24 mouse cellular contexts compared by ENCODE assay signal in the genomic region with DNA sequence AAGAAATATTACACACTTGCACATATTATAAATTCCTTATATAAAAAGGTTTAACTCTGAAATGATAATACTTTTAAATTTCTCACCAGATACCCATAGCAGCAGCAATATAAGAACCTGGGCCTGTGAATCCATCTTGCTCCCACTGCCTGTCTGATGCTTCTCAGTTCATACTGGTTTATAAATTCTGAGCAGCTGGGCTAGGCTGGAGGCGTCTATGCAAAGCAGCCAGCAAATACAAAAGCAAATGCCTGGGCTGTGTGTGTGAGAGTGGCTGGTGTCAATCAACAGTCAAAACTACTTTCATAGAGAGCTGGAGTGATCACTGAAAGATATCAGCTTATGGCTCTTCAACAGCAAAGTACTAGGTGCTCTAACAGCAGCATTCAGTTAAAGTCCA.
DNase-seq lines count a peak whose midpoint lies in the region; ATAC-seq and TF ChIP-seq lines count a peak whose summit lies in the region.
"Had no signal": no experiment of that assay in that cellular context is flagged by ENCODE, and none has a peak within 500 bp of the region (broad histone marks: within the 10 kb centered on the region; RNA-seq: fewer than 3 reads in every experiment).

No protein-coding gene starts in this region.

- DNase-seq in layer of hippocampus, adult 18-20 months (ENCODE audit: low spot score in 2 of 2), result peak; percentile 8 to 36
- no peak for DNase-seq in layer of hippocampus, adult 9-10 months (ENCODE audit: low spot score)
- DNase-seq in left cerebral cortex, adult 2 months (ENCODE audit: extremely low spot score in 1 of 2, low spot score in 2 of 2), result no peak
- no peak for DNase-seq in left cerebral cortex, adult 9 months (ENCODE audit: low spot score in 2 of 2)
- DNase-seq in layer of hippocampus, adult 9-11 months, result peak; percentile 26
- DNase-seq: adrenal gland, adult 8-10 months; adrenal gland, postnatal 25 days; cerebellum, adult 9-10 months; cerebellum, postnatal 14 days; forebrain, postnatal 0 days; gastrocnemius, postnatal 10 days; gastrocnemius, postnatal 36 days; heart, adult 2 months; heart, postnatal 14 days; heart, postnatal 4 days had no signal

- WGBS in neural tube, embryonic 15.5 days, result 78% methylated on average over 1 of the region's 1 CpGs

- no peaks in the 10 kb centered on the region for H3K36me3 ChIP-seq in neural tube, embryonic 15.5 days
- H3K36me3 ChIP-seq: forebrain, embryonic 10.5 days; heart, embryonic 10.5 days; heart, embryonic 13.5 days had no signal

- no peaks in the 10 kb centered on the region for H3K9me3 ChIP-seq in neural tube, embryonic 15.5 days (replicated peaks)
- H3K9me3 ChIP-seq: forebrain, embryonic 10.5 days; heart, embryonic 10.5 days; heart, embryonic 13.5 days had no signal

- no peaks in the 10 kb centered on the region for H3K27me3 ChIP-seq in neural tube, embryonic 15.5 days (replicated peaks)
- H3K27me3 ChIP-seq: heart, embryonic 13.5 days had no signal

- H3K9ac ChIP-seq in neural tube, embryonic 15.5 days (replicated peaks), result no peak overlapping the region
- H3K9ac ChIP-seq: forebrain, postnatal 0 days; heart, embryonic 13.5 days; hindbrain, embryonic 14.5 days had no signal

- H3K4me3 ChIP-seq in left cerebral cortex, adult 2 months, result no peak overlapping the region
- no peak overlapping the region for H3K4me3 ChIP-seq in neural tube, embryonic 15.5 days (replicated peaks)
- H3K4me3 ChIP-seq: forebrain, embryonic 10.5 days; heart, adult 2 months; heart, embryonic 10.5 days; heart, embryonic 13.5 days had no signal

- intact Hi-C loops in left cerebral cortex, adult 2 months (cut with DNase I), result no loop called here

- no peak overlapping the region for H3K4me2 ChIP-seq in neural tube, embryonic 15.5 days
- H3K4me2 ChIP-seq: heart, embryonic 13.5 days; hindbrain, embryonic 14.5 days had no signal

- H3K4me1 ChIP-seq in neural tube, embryonic 15.5 days, result no peaks in the 10 kb centered on the region
- H3K4me1 ChIP-seq: forebrain, embryonic 10.5 days; heart, embryonic 10.5 days; heart, embryonic 13.5 days had no signal

- ATAC-seq in neural tube, embryonic 15.5 days (ENCODE audit: low FRiP score), result no peak
- ATAC-seq: activated CD4-positive, CD25-positive, alpha-beta regulatory T cell, adult 4 months; CD4-positive, CD25-positive, alpha-beta regulatory T cell, adult 4 months; forebrain, embryonic 14.5 days; forebrain, postnatal 0 days; hindbrain, postnatal 0 days had no signal

- H3K27ac ChIP-seq in left cerebral cortex, adult 2 months, result peak overlapping the region; percentile 64
- H3K27ac ChIP-seq in neural tube, embryonic 15.5 days (replicated peaks), result no peak overlapping the region
- H3K27ac ChIP-seq: forebrain, embryonic 10.5 days; heart, adult 2 months; heart, embryonic 10.5 days; heart, embryonic 13.5 days; hindbrain, embryonic 14.5 days; hindbrain, postnatal 0 days had no signal

- TF ChIP-seq CTCF in left cerebral cortex, adult 2 months (IDR thresholded peaks at IDR 0.05), result no peak

Comparison
In these comparisons a context has a peak if more than half of its experiments do, and no peak if none do; other contexts are left out.
1. DNase-seq: peak in layer of hippocampus, adult 18-20 months (2 of 2) and layer of hippocampus, adult 9-11 months (single experiment); none in layer of hippocampus, adult 9-10 months (single experiment), left cerebral cortex, adult 2 months (0 of 2) and left cerebral cortex, adult 9 months (0 of 2).